Mouse (Mus musculus) forebrain, embryonic 13.5 days (tissue): ENCODE measurements around the gene Asb16. TPM values are rescaled to one million over a fixed set of nuclear protein-coding genes. Genes with fewer than 3 reads are reported as not detected.

Experiments used
- ATAC-seq: fragments of 200-750 bp; cut with Nextera tagmentation; 2 replicates; pipeline ENCODE4 v1.8.0; 2017
- H3K27ac ChIP-seq: fragments of 300-500 bp; sonication (generic); 2 replicates; pipeline ENCODE4 v1.5.1; 2015; ENCODE audit warnings: inconsistent platforms, mild to moderate bottlenecking, moderate library complexity
- H3K27me3 ChIP-seq: fragments of 300-500 bp; sonication (generic); 2 replicates; pipeline ENCODE4 v1.6.1; 2015; ENCODE audit warnings: mild to moderate bottlenecking, inconsistent platforms
- H3K36me3 ChIP-seq: fragments of 300-500 bp; sonication (generic); 2 replicates; pipeline ENCODE4 v1.6.1; 2015; ENCODE audit warnings: mild to moderate bottlenecking, inconsistent platforms; ENCODE audit not compliant: poor library complexity, severe bottlenecking
- H3K4me1 ChIP-seq: fragments of 300-500 bp; sonication (generic); 2 replicates; pipeline ENCODE4 v1.6.1; 2015; ENCODE audit warnings: inconsistent platforms
- H3K4me2 ChIP-seq: fragments of 300-500 bp; sonication (generic); 2 replicates; pipeline ENCODE4 v1.6.1; 2015; ENCODE audit warnings: inconsistent platforms, mild to moderate bottlenecking, moderate library complexity
- H3K4me3 ChIP-seq: fragments of 300-500 bp; sonication (generic); 2 replicates; pipeline ENCODE4 v1.5.1; 2015; ENCODE audit warnings: mild to moderate bottlenecking, inconsistent platforms
- H3K9ac ChIP-seq: fragments of 300-500 bp; sonication (generic); 2 replicates; pipeline ENCODE4 v1.6.1; 2015; ENCODE audit warnings: mild to moderate bottlenecking, inconsistent platforms
- H3K9me3 ChIP-seq: fragments of 300-500 bp; sonication (generic); replicated peaks from 2 replicates; pipeline ENCODE4 v1.6.1; 2016; ENCODE audit warnings: inconsistent platforms
- WGBS: fragments of 180-500 bp; shearing (Covaris S2); methylation state at CpG from one replicate; pipeline ENCODE4 v1.1.7; 2015; 5-methylcytosine and 5-hydroxymethylcytosine counted together
- polyA plus RNA-seq: library from polyadenylated mRNA; unstranded; fragments of >200 nt; fragmentation: Nextera tagmentation; extraction: Ambion mirVana; gene quantifications from 2 replicates; pipeline ENCODE4 v1.2.1, GENCODE M21; 2015

Gene Asb16
- polyA plus RNA-seq, 1 experiment from 2014 or later, result not detected

DNA sequence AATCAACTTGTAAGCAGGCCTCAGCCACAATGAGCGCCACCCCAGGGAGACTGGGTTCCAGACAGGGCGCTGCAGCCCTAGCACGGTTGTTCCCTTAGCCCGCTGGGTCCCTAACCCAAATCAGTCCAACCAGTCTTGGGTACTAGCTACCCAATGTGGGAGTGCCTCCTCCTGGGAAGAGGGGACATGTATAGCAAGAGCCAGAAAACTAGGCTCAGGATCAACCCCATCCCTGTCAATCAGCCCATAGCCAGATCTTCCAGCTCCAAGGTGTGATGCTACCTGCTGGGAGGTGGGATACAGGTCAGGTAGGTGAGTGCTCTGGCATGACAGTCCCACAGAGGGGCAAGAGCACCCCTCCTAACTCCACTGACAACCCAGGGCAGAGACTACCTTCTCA lies 21.6 kb downstream of the Asb16 start:
- H3K27ac ChIP-seq, result no peak overlapping the region; the same call in 1 of the 2 replicates
- H3K4me1 ChIP-seq, result peaks cover 30% of the 10 kb centered on the region
- H3K9ac ChIP-seq, result 0 out of 2 replicates have a peak overlapping the region, but pooled peaks have one; percentile 0
- 85% methylated on average over 4 of the region's 4 CpGs for WGBS
- no peak overlapping the region for H3K4me3 ChIP-seq
- peaks cover 72% of the 10 kb centered on the region for H3K36me3 ChIP-seq
- ATAC-seq, result no peak
- no peak overlapping the region for H3K4me2 ChIP-seq
- no peaks in the 10 kb centered on the region for H3K9me3 ChIP-seq
- no peaks in the 10 kb centered on the region for H3K27me3 ChIP-seq

DNA sequence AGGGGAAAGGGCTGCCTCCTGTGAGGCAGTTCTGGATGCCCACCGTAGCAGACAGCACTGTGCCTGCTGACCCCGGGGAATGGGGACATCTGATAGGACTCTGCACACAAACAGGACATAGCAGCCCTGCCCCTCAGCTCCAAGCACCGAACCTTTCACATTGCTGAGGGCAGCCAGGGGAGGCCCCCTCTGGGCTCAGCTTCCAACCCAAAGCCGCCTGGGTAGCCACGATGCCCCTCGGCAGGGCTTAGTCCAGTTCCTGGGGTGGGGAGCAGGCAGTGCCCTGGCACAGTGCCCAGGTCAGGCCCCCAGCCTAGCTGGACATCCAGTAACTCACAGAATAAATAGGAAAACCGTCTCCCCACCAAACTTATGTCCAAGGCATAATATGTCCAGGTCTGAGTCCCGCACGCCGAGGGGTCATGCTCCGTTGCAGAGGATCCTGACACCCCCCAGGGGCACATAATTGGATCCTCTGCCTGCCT lies 22.6 kb downstream of the Asb16 start:
- Histone ChIP-seq H3K27ac (no peak overlapping the region), H3K4me3 (no peak overlapping the region), H3K4me1 (peaks cover 27% of the 10 kb centered on the region), H3K9ac (0 out of 2 replicates have a peak overlapping the region, but pooled peaks have one; percentile 16), H3K36me3 (peaks cover 72% of the 10 kb centered on the region), H3K9me3 (no peaks in the 10 kb centered on the region), H3K27me3 (no peaks in the 10 kb centered on the region), H3K4me2 (no peak overlapping the region)
- ATAC-seq, result no peak
- WGBS, result 88% methylated on average over 11 of the region's 11 CpGs

DNA sequence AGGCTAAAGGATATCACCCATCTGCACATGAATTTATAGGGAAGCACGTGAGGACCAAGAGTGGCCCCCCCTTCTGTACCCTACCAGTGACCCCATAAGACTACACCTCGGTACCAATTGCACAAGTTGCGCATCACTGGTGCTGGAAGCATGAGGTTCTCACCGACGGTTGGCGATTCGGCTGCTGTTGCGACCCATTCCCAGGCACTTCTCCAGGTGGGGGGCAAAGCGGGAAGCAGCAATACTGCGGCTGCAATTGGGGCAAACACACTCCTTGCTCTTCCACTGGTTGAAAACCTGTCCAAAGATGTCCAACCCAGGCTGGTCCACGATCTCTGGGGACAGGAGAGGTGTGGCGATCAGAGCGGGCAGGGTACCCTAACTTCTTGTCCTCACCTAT lies 25.4 kb downstream of the Asb16 start:
- peak overlapping the region; percentile 95; the same call in 1 of the 2 replicates for H3K9ac ChIP-seq
- H3K4me3 ChIP-seq, result no peak overlapping the region; the same call in 1 of the 2 replicates
- H3K36me3 ChIP-seq, result peaks cover 54% of the 10 kb centered on the region

DNA sequence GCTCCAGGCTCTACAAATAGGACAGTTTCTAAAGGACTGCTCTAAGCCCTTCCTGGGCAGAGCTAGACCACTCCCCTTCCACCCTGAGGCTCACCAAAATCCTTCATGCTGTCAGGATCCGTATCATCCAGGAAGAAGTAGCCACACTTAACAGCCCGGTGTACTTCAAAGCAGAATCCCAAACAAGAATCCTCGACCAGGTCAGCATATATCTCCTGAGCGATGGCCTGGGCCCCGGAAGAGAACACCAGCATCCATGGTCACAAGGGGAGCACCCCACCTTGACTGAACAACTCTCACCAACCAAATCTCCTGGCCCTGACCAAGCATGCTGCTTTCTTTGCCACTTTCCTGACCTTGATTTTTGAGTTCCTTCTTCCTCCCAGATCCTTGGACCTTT lies 25.9 kb downstream of the Asb16 start:
- H3K27ac ChIP-seq, result no peak overlapping the region; the same call in 1 of the 2 replicates
- H3K9me3 ChIP-seq, result no peaks in the 10 kb centered on the region
- ATAC-seq, result no peak
- H3K36me3 ChIP-seq, result peaks cover 51% of the 10 kb centered on the region
- peak overlapping the region; percentile 84 for H3K4me2 ChIP-seq
- H3K9ac ChIP-seq, result peak overlapping the region; percentile 95
- WGBS, result 87% methylated on average over 5 of the region's 5 CpGs
- H3K4me3 ChIP-seq, result peak overlapping the region; percentile 86
- H3K4me1 ChIP-seq, result peaks cover 26% of the 10 kb centered on the region
- no peaks in the 10 kb centered on the region for H3K27me3 ChIP-seq

More for the DNA sequence above, 25.4 kb downstream of the Asb16 start:
- Histone ChIP-seq H3K27me3 (no peaks in the 10 kb centered on the region), H3K4me2 (peak overlapping the region; percentile 84; the same call in 1 of the 2 replicates), H3K4me1 (peaks cover 26% of the 10 kb centered on the region), H3K27ac (no peak overlapping the region), H3K9me3 (no peaks in the 10 kb centered on the region)
- no peak for ATAC-seq
- 97% methylated on average over 13 of the region's 13 CpGs for WGBS

DNA sequence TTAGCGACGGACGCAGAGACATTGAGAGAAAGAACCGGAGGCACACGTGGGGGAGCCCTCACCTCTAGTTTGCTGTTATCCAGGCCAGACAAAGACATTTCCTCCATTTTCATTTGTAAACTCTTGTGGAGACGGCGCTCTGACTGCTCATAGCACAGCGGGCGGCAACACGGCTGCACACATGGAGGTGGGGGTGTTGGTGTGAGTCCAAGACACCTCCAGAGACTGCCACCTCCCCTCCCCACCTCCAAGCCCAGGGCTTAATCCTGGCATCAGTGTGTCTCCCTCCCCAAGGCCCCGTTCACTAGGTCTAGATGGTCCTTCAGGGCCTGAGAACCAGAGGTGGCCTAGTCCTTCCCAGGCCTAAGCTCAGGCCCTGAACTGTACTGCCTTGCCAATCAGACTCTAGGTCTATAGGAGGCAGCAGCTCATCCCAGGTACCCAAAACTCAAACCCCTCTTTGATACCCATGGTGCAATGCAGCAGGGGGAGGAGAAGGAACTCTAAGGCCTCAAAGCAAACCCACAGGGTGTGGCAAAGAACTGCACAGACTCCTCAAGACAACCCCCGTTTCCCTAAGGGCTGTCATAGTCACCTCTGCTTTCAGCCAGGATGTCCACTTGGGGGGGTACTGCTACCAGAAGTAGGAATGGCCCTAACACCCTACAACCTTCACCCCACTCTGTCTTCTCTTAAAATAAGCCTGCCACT lies 26.5 kb downstream of the Asb16 start:
- no peaks in the 10 kb centered on the region for H3K9me3 ChIP-seq
- H3K4me3 ChIP-seq, result peak overlapping the region; percentile 86
- no peak for ATAC-seq
- peaks cover 45% of the 10 kb centered on the region for H3K36me3 ChIP-seq
- H3K4me1 ChIP-seq, result peaks cover 26% of the 10 kb centered on the region
- H3K27ac ChIP-seq, result peak overlapping the region; percentile 99
- H3K4me2 ChIP-seq, result peak overlapping the region; percentile 84
- 60% methylated on average over 12 of the region's 12 CpGs for WGBS
- H3K27me3 ChIP-seq, result no peaks in the 10 kb centered on the region
- peak overlapping the region; percentile 95 for H3K9ac ChIP-seq

DNA sequence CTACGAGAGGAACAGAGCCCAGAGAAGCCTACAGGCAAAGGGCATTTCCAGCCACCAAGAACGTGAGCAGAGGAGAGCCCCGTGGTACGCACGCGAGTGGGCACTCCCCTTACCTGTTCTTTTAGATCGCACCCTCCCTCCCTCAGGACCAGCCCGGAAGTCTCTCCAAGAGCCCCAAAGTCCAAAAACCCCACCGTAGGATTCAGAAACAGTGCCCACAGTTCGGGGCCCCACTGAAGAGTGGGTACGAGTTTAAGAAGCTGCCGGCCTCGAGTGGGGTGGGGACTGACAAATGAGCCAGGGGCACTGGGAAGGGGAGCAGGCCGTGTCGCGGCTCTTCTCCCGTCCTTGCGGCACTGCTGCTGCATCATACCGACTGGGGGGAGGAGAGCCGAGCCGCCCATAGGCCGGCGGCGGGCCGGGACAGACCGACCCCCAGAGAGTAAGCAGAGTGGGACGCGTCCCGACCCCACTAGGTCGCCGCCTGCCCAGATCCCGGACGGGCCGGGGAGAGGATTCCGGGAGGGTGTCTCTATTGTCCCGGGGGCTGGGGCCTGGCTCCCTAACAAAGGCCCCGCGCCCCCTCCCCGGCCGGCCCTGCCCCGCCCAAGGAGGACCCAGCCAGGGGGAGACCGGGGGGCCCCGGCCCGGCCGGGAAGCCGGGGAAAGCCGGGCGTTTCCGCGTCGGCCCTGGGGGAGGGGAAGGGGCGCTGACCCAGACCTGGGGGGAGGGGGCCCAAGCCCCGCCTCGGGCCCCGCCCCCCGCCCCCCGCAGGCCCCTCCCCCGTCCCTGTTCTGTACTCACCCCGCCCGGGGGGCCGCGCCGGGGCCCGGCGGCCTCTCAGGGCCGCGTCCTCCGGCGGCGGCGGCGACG lies 27.3 kb downstream of the Asb16 start:
- under 1% methylated on average over 50 of the region's 73 CpGs for WGBS
- peaks cover 26% of the 10 kb centered on the region for H3K4me1 ChIP-seq
- H3K27ac ChIP-seq, result peak overlapping the region; percentile 99
- H3K4me2 ChIP-seq, result peak overlapping the region; percentile 84
- peaks cover 37% of the 10 kb centered on the region for H3K36me3 ChIP-seq
- no peaks in the 10 kb centered on the region for H3K9me3 ChIP-seq
- H3K9ac ChIP-seq, result peak overlapping the region; percentile 95
- H3K4me3 ChIP-seq, result peak overlapping the region; percentile 86
- peak; percentile 29 for ATAC-seq
- no peaks in the 10 kb centered on the region for H3K27me3 ChIP-seq

DNA sequence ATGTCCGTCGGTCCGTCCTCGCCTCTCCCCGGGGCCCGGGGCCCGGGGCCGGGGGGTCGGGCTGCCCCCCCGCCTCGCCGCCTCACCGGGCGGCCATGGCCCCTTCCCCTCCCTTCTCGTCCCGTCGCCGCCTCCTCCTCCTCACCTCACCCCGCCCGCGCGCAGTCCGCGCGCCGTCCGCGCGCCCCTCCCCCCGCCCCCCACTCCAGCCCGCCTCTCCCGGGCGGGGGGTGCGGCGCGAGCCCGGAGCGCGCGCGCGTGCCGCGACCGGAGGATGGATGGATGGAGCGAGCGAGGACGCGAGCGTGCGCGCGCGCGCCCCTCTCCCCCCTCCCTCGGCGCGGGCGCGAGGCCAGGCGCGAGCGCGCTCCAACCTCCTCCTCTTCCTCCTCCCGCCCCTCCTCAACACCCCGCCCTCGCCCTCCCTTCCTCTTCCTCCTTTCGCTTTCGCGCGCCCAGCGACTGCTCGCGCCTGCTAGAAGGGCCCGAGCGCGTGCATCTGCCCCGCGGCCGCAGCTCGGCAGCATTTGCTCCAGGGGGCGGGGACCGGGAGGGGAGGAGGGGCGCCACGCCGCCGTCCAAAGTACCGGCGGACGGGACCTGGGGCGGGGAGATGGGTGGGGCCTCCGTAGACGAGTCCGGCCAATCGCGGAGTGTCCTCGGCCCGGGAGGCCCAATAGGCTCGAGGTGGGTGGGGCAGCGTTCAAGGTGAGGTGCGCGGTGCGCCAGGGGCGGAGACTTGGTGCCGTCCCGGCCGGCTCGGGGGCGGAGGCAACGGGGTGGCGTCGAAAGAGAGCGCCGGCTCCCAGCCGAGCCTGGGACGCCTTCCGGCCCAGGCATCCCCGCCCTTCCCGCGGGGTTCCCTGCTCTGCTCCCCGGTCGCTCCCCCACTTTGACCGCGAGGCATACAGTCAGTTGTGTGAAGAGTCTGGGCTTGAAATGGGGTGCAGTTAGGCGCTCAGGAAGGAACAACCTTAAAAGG lies 28.2 kb downstream of the Asb16 start, which contains the start of gene Atxn7l3:
TSS of gene Atxn7l3 (minus strand) at position 141 of the 982 bp plus-strand sequence.
- ATAC-seq, result peak; percentile 96
- WGBS, result 0% methylated on average over 34 of the region's 125 CpGs

DNA sequence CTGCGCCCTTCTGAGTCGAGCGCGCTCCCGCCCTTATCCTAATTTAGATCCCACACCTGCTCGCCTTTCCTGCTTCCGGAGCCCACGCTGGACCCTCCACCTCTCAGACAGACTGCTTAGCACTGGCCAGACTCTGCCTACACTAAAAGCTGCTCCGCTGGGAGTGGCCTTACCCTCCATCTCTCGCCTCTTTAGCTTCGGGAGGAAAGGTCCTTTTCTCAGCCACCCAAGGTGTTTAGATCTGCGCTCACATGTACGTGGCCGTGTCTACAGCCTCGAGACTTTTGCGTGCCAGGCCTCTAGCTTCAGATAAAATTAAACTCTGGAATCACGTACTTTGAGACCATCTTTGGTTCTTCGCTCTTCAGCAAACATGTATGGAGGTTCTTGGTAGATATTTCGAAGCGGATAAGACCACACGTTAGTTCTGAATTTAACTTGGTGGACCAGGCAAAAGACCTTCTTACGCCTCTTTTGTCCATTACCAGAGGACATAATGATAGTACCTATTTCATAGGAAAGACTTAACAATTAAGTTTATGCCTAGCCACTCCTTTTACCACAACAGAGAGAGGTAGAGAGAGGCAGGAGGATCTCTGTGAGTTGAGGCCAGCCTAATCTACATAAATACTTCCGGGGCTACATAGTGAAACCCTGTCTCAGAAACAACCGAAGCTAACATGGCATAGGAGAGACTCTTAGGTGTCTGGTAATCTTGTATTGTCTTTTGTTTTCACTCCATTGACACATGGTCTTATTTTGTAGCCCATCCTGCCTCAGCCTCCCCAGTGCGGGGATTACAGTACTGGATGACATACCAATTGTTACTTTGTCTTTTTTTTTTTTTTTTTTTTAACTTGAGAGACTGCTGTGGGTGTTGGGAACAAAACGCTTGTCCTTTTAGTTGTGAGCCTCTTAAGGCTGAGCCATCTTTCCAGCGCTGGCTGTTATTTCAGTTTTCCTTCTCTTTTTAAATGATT lies 29.3 kb downstream of the Asb16 start:
- H3K4me2 ChIP-seq, result peak overlapping the region; percentile 84
- no peaks in the 10 kb centered on the region for H3K9me3 ChIP-seq
- ATAC-seq, result peak; percentile 34; the same call in 1 of the 2 replicates
- H3K36me3 ChIP-seq, result peaks cover 17% of the 10 kb centered on the region
- no peaks in the 10 kb centered on the region for H3K27me3 ChIP-seq
- H3K27ac ChIP-seq, result peak overlapping the region; percentile 99
- H3K4me1 ChIP-seq, result peaks cover 26% of the 10 kb centered on the region
- 26% methylated on average over 27 of the region's 27 CpGs for WGBS
- H3K9ac ChIP-seq, result peak overlapping the region; percentile 71
- H3K4me3 ChIP-seq, result peak overlapping the region; percentile 86

More for the DNA sequence above, 28.2 kb downstream of the Asb16 start, which contains the start of gene Atxn7l3:
- H3K9ac ChIP-seq, result peak within 1 kb of the TSS; percentile 95
- peak within 1 kb of the TSS; percentile 86 for H3K4me3 ChIP-seq
- H3K9me3 ChIP-seq, result no peaks in the 10 kb centered on the region
- H3K27ac ChIP-seq, result peak within 1 kb of the TSS; percentile 99
- H3K4me1 ChIP-seq, result peaks cover 26% of the 10 kb centered on the region
- H3K27me3 ChIP-seq, result no peaks in the 10 kb centered on the region
- peaks cover 28% of the 10 kb centered on the region for H3K36me3 ChIP-seq
- peak within 1 kb of the TSS; percentile 84 for H3K4me2 ChIP-seq

DNA sequence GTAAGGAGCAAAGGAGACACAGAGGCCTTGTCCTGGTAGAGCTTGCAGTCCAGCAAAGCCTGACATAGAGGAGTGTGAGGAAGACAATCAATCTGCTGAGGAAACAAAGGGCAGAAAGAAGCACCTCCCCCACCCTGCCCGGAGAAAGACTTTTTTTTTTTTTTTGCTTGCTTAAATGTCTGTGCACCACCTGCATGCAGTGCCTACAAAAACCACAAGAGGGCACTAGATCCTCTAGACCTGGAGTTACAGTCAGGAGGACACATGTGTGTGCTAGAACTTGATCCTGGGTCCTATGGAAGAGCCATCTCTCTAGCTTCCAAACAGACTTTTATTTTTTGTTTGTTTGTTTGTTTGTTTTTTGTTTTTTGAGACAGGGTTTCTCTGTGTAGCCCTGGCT lies 31.3 kb downstream of the Asb16 start:
- Histone ChIP-seq H3K9ac (no peak overlapping the region), H3K27me3 (no peaks in the 10 kb centered on the region), H3K4me3 (no peak overlapping the region), H3K4me2 (no peak overlapping the region), H3K9me3 (no peaks in the 10 kb centered on the region), H3K4me1 (peaks cover 17% of the 10 kb centered on the region), H3K36me3 (no peaks in the 10 kb centered on the region), H3K27ac (no peak overlapping the region)
- ATAC-seq, result no peak
- WGBS, result 17% methylated on average over 1 of the region's 1 CpGs

DNA sequence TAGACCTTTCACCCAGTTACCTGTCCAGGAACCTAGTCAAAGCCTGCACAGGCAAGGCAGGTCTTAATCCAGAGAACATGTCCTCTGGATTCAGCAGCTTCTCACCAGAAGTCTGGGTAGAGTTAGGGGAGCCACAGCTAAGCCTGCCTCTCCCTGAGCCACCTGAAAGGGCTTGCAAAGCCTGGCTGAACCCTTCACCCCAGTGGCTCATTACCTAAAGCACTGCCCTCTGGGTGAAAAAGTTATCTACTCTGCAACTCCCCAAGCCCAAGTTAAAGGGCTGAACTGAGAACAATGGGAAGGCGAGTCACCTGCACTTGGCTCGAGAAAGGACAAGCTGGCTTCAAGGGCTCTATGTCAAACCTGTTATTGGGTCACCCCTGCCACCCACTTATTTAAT lies 35.6 kb downstream of the Asb16 start:
- Histone ChIP-seq H3K4me3 (no peak overlapping the region), H3K4me1 (peaks cover 6% of the 10 kb centered on the region), H3K27me3 (no peaks in the 10 kb centered on the region), H3K9me3 (no peaks in the 10 kb centered on the region), H3K27ac (no peak overlapping the region), H3K9ac (no peak overlapping the region), H3K36me3 (peaks cover 35% of the 10 kb centered on the region), H3K4me2 (no peak overlapping the region)
- WGBS, result 41% methylated on average over 2 of the region's 2 CpGs
- no peak for ATAC-seq
